ENCODE assay signal across 16 mouse cellular contexts in genomic region chr16:79778729-79779128, GRCm38 (mm10).
"Had no signal": no experiment of that assay in that cellular context is flagged by ENCODE, and none has a peak within 500 bp of the region (broad histone marks: within the 10 kb centered on the region; RNA-seq: fewer than 3 reads in every experiment).

No protein-coding gene starts in this region.

- H3K36me3 ChIP-seq: neural tube, embryonic 13.5 days; neural tube, embryonic 15.5 days; stomach, embryonic 15.5 days had no signal

- H3K4me2 ChIP-seq: neural tube, embryonic 13.5 days; neural tube, embryonic 15.5 days; stomach, embryonic 15.5 days had no signal

- H3K9me3 ChIP-seq: neural tube, embryonic 13.5 days; neural tube, embryonic 15.5 days; stomach, embryonic 15.5 days had no signal

- H3K27me3 ChIP-seq: neural tube, embryonic 13.5 days; neural tube, embryonic 15.5 days; stomach, embryonic 15.5 days had no signal

- DNase-seq: retina, postnatal 1 day; right cerebral cortex, adult 18-20 months; right cerebral cortex, postnatal 14 days; right cerebral cortex, postnatal 25 days; right cerebral cortex, postnatal 4 days; spleen, adult 18-20 months; thymus, adult 18-20 months; thymus, adult 2 months; thymus, postnatal 14 days; thymus, postnatal 25 days; thymus, postnatal 36 days; thymus, postnatal 4 days had no signal

- H3K4me1 ChIP-seq: neural tube, embryonic 13.5 days; neural tube, embryonic 15.5 days; stomach, embryonic 15.5 days had no signal

- H3K9ac ChIP-seq: neural tube, embryonic 13.5 days; neural tube, embryonic 15.5 days; stomach, embryonic 15.5 days had no signal

- H3K4me3 ChIP-seq: neural tube, embryonic 13.5 days; neural tube, embryonic 15.5 days; stomach, embryonic 15.5 days had no signal

- H3K27ac ChIP-seq: neural tube, embryonic 13.5 days; neural tube, embryonic 15.5 days; stomach, embryonic 15.5 days; stomach, postnatal 0 days had no signal
